Mouse (Mus musculus) MEL (cell line): ENCODE measurements at regions not wholly inside any gene's neighbourhood (a gene's known extent, or its start where the extent isn't known, plus 50 kb on each side); places are given as distances from the start of the nearest gene placed in this dataset.

ENCODE experiments used
- NELFE ChIP-seq: IDR thresholded peaks from 2 replicates; pipeline ENCODE4 v1.6.1; 2011; ENCODE audit warnings: low read depth, low read length, improper control_type of control experiment
- ZNF384 ChIP-seq: IDR thresholded peaks from 2 replicates; pipeline ENCODE4 v1.6.1; 2012; ENCODE audit warnings: low read depth, mild to moderate bottlenecking, inconsistent platforms, low read length, improper control_type of control experiment

GRCm38 (mm10) chr16:74714950-74715349 lies 303.3 kb upstream of the Robo2 start:
- TF ChIP-seq NELFE (no peak), ZNF384 (no peak)
